Mouse (Mus musculus) E14TG2a.4 (cell line): Measurements from ENCODE around the gene Fgf4.

ENCODE experiments used
- H3K27me3 ChIP-seq: 2 replicates; pipeline ENCODE4 v1.6.1; 2014; ENCODE audit warnings: low read length, control low read depth; ENCODE audit not compliant: insufficient read depth
- H3K36me3 ChIP-seq: 2 replicates; pipeline ENCODE4 v1.6.1; 2014; ENCODE audit warnings: low read length, control low read depth; ENCODE audit not compliant: insufficient read depth
- H3K4me1 ChIP-seq: replicated peaks from 2 replicates; pipeline ENCODE4 v1.6.1; 2014; ENCODE audit warnings: low read depth, low read length, control low read depth
- H3K4me3 ChIP-seq: replicated peaks from 2 replicates; pipeline ENCODE4 v1.5.1; 2014; ENCODE audit warnings: mild to moderate bottlenecking, low read length
- H3K9me3 ChIP-seq: 2 replicates; pipeline ENCODE4 v1.6.1; 2014; ENCODE audit warnings: low read length, control low read depth
- CTCF ChIP-seq: conservative IDR thresholded peaks from 2 replicates; pipeline ENCODE4 v1.5.1; 2014; ENCODE audit warnings: low read length
- NANOG ChIP-seq: IDR thresholded peaks from 2 replicates; pipeline ENCODE4 v1.6.1; 2014; ENCODE audit warnings: borderline replicate concordance, low read length, mixed read lengths
- POU5F1 ChIP-seq: IDR thresholded peaks from 2 replicates; pipeline ENCODE4 v1.6.1; 2014; ENCODE audit warnings: low read length, borderline replicate concordance

Fgf4 gene

DNA sequence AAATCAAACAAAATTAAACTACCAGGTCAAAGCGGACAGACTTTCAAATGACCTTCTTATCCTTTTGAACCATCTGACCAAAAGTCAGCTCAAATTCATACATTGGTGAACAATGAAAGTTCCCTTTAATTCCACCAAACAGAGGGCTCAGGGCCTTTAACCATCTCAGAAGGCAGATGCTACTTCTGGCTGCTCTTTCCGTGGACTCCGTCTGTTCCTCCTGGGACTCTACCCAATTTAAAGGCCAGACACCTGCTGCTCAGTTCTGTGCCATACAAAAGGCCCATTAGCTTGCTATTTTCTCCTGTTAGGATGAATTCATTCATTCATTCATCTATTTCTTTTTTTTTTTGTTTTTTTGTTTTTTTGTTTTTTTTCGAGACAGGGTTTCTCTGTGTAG is 65.7 kb downstream of the Fgf4 start:
- H3K9me3 ChIP-seq, result no peaks in the 10 kb centered on the region

GRCm38 (mm10) chr7:144914296-144914947 is 67.3 kb downstream of the Fgf4 start:
- Histone ChIP-seq H3K4me3 (peak overlapping the region; percentile 98), H3K27me3 (no peaks in the 10 kb centered on the region), H3K36me3 (peaks cover 31% of the 10 kb centered on the region), H3K9me3 (no peaks in the 10 kb centered on the region), H3K4me1 (peaks cover 30% of the 10 kb centered on the region)
- TF ChIP-seq CTCF (no peak; the same call in 1 of the 2 replicates), POU5F1 (no peak), NANOG (no peak)

More for the DNA sequence above, 65.7 kb downstream of the Fgf4 start:
- no peaks in the 10 kb centered on the region for H3K27me3 ChIP-seq
- peaks cover 17% of the 10 kb centered on the region for H3K36me3 ChIP-seq
- H3K4me1 ChIP-seq, result peaks cover 43% of the 10 kb centered on the region
- H3K4me3 ChIP-seq, result no peak overlapping the region
- TF ChIP-seq POU5F1, result no peak
- TF ChIP-seq CTCF, result no peak
- no peak for TF ChIP-seq NANOG
